Mouse (Mus musculus) liver, embryonic 11.5 days (tissue): Measurements from ENCODE around the gene Tnrc6b. TPM values are rescaled to one million over a fixed set of nuclear protein-coding genes. Genes with fewer than 3 reads are reported as not detected.

Experiments
- ATAC-seq: fragments of 200-750 bp; cut with Nextera tagmentation; replicated peaks from 2 replicates; pipeline ENCODE4 v1.8.0; 2017; ENCODE audit warnings: moderate number of reproducible peaks, mild to moderate bottlenecking, moderate TSS enrichment, moderate library complexity; ENCODE audit not compliant: low FRiP score
- DNase-seq: peaks from one replicate; pipeline ENCODE4 v3.0.0-alpha.2; 2017; ENCODE audit warnings: low spot score
- H3K27ac ChIP-seq: fragments of 300-500 bp; sonication (generic); 2 replicates; pipeline ENCODE4 v1.5.1; 2014; ENCODE audit warnings: mild to moderate bottlenecking, low read depth, low read length, control low read depth
- H3K27me3 ChIP-seq: fragments of 300-500 bp; sonication (generic); replicated peaks from 2 replicates; pipeline ENCODE4 v1.6.1; 2014; ENCODE audit warnings: low read length, mixed read lengths; ENCODE audit not compliant: control insufficient read depth, insufficient read depth
- H3K36me3 ChIP-seq: fragments of 300-500 bp; sonication (generic); 2 replicates; pipeline ENCODE4 v1.6.1; 2014; ENCODE audit warnings: mild to moderate bottlenecking, low read length, moderate library complexity, mixed read lengths; ENCODE audit not compliant: control insufficient read depth, insufficient read depth
- H3K4me1 ChIP-seq: fragments of 300-500 bp; sonication (generic); replicated peaks from 2 replicates; pipeline ENCODE4 v1.6.1; 2014; ENCODE audit warnings: low read length, mixed read lengths; ENCODE audit not compliant: control insufficient read depth, insufficient read depth
- H3K4me2 ChIP-seq: fragments of 300-500 bp; sonication (generic); 2 replicates; pipeline ENCODE4 v1.6.1; 2014; ENCODE audit warnings: mild to moderate bottlenecking, control low read depth, moderate library complexity
- H3K4me3 ChIP-seq: fragments of 300-500 bp; sonication (generic); 2 replicates; pipeline ENCODE4 v1.5.1; 2014; ENCODE audit warnings: low read depth, low read length, control low read depth
- H3K9ac ChIP-seq: fragments of 300-500 bp; sonication (generic); 2 replicates; pipeline ENCODE4 v1.6.1; 2014; ENCODE audit warnings: low read depth, low read length, control low read depth
- H3K9me3 ChIP-seq: fragments of 300-500 bp; sonication (generic); 2 replicates; pipeline ENCODE4 v1.6.1; 2016; ENCODE audit warnings: low read length, inconsistent platforms, mixed read lengths; ENCODE audit not compliant: control insufficient read depth
- WGBS: fragments of 180-500 bp; shearing (Covaris S2); extraction: QIAGEN DNeasy Blood & Tissue Kit; methylation state at CpG from one replicate; pipeline ENCODE4 v1.1.7; 2014; 5-methylcytosine and 5-hydroxymethylcytosine counted together
- polyA plus RNA-seq: library from polyadenylated mRNA; unstranded; fragments of >200 nt; fragmentation: Nextera tagmentation; extraction: Ambion mirVana; gene quantifications from 2 replicates; pipeline ENCODE4 v1.2.1, GENCODE M21; 2014

The Tnrc6b gene
- polyA plus RNA-seq, 1 experiment from 2014 or later, result 18.5 TPM

GRCm38 (mm10) chr15:80759451-80759850 is 48.3 kb downstream of the Tnrc6b start:
- Histone ChIP-seq H3K27me3 (no peaks in the 10 kb centered on the region), H3K27ac (no peak overlapping the region), H3K4me3 (no peak overlapping the region), H3K36me3 (no peaks in the 10 kb centered on the region), H3K4me1 (peaks cover 9% of the 10 kb centered on the region; the same call in 1 of the 2 replicates), H3K9me3 (no peaks in the 10 kb centered on the region), H3K9ac (no peak overlapping the region), H3K4me2 (no peak overlapping the region)
- DNase-seq (no peak), ATAC-seq (no peak)
- WGBS, result 86% methylated on average over 9 of the region's 9 CpGs

DNA sequence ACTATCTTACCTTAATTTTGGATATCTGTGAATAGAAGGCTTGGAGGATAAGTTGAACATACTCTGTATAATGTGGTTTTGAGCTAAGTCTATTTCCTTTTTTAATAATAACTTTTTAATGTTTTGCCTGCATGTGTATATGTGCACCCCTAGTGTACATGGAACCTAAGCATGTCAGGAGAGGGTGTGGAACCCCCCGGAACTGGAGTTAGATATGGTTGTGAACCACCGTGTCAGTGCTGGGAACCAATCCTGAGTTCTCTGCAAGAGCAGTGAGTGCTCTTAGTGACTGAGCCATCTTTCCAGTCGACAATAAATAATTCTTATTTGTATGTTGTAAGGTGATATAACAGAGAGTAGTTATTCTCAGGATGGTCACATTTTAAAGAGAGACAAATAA is 49.4 kb downstream of the Tnrc6b start:
- no peaks in the 10 kb centered on the region for H3K36me3 ChIP-seq
- DNase-seq, result no peak
- no peak overlapping the region for H3K4me3 ChIP-seq
- peak overlapping the region; percentile 82 for H3K27ac ChIP-seq
- H3K27me3 ChIP-seq, result no peaks in the 10 kb centered on the region
- peaks cover 6% of the 10 kb centered on the region; the same call in 1 of the 2 replicates for H3K4me1 ChIP-seq
- peak overlapping the region; percentile 35; the same call in 1 of the 2 replicates for H3K9ac ChIP-seq
- peak overlapping the region; percentile 60 for H3K4me2 ChIP-seq
- ATAC-seq, result peak; percentile 52; the same call in 1 of the 2 replicates
- WGBS, result 61% methylated on average over 3 of the region's 3 CpGs
- H3K9me3 ChIP-seq, result no peaks in the 10 kb centered on the region

DNA sequence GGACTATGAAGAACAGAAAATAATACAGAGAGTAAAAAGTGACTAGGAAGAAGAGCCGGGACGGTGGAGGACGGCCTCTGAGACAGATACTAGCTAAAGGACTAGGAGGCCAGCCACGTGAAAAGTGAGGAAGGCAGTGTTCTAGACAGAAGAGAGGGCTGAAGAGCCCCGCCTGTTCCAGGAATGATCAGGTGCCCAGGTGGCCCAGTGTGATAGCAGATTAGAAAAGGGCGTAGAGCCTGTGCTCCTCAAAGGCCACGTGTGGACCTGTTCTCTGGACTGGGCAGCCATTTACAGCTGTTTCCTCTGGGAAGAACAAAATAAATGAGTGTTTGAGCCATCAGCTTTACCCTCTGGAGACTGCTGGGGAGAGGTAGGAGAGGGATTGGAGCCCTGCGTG is 49.8 kb downstream of the Tnrc6b start:
- H3K36me3 ChIP-seq, result no peaks in the 10 kb centered on the region
- peak; percentile 64 for DNase-seq
- peak overlapping the region; percentile 60 for H3K9ac ChIP-seq
- no peaks in the 10 kb centered on the region for H3K27me3 ChIP-seq
- 43% methylated on average over 8 of the region's 8 CpGs for WGBS
- peaks cover 6% of the 10 kb centered on the region; the same call in 1 of the 2 replicates for H3K4me1 ChIP-seq
- peak overlapping the region; percentile 60 for H3K4me2 ChIP-seq
- H3K4me3 ChIP-seq, result peak overlapping the region; percentile 16; the same call in 1 of the 2 replicates
- H3K27ac ChIP-seq, result peak overlapping the region; percentile 82
- ATAC-seq, result peak; percentile 100
- H3K9me3 ChIP-seq, result no peaks in the 10 kb centered on the region

DNA sequence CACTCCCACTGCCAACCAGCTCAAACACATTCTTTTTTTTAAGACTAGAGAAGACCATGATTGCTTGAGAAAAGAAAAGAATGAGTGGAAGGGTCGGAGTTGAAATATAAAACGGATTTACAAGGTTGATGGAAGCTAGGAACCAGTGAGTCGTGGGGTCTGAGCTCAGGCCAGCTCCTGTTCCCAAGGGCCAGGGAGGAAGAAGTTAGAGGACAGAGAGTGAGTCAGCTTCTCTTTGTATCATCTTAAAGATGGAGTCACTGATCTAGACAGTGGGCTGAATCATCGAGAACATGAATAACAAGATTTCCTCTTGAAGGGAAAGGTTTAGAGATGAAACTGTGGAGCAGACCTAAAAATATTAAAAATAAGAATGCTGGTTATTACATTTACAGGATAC is 51.5 kb downstream of the Tnrc6b start:
- ATAC-seq, result no peak
- Histone ChIP-seq H3K4me1 (peaks cover 6% of the 10 kb centered on the region; the same call in 1 of the 2 replicates), H3K27ac (no peak overlapping the region), H3K36me3 (no peaks in the 10 kb centered on the region), H3K27me3 (no peaks in the 10 kb centered on the region), H3K4me2 (no peak overlapping the region), H3K9me3 (no peaks in the 10 kb centered on the region), H3K9ac (no peak overlapping the region), H3K4me3 (no peak overlapping the region)
- 77% methylated on average over 4 of the region's 4 CpGs for WGBS
- DNase-seq, result no peak

DNA sequence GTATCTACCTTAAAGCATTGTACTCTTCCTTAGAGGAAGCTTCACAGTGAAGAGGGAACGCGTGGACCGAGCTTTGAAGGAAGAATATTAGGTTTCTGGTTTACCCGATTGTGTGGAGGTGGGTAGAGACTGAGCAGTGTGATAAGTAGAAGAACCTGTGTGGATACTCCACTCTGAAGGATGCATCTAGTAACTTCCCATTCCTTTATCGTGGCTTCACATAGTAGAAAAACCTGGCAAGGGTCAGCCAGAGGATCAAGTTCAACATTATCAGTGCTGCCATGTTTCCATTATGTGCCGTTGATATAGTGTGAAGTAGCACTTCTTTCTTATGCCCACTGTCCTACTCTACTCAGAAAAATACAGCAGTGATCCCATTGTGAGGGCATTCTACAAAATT is 53.6 kb downstream of the Tnrc6b start:
- Histone ChIP-seq H3K9me3 (no peaks in the 10 kb centered on the region), H3K4me1 (peaks cover 6% of the 10 kb centered on the region; the same call in 1 of the 2 replicates), H3K4me3 (no peak overlapping the region), H3K27ac (no peak overlapping the region), H3K9ac (no peak overlapping the region), H3K36me3 (no peaks in the 10 kb centered on the region), H3K27me3 (no peaks in the 10 kb centered on the region), H3K4me2 (no peak overlapping the region)
- DNase-seq, result no peak
- WGBS, result 78% methylated on average over 6 of the region's 6 CpGs
- ATAC-seq, result no peak

DNA sequence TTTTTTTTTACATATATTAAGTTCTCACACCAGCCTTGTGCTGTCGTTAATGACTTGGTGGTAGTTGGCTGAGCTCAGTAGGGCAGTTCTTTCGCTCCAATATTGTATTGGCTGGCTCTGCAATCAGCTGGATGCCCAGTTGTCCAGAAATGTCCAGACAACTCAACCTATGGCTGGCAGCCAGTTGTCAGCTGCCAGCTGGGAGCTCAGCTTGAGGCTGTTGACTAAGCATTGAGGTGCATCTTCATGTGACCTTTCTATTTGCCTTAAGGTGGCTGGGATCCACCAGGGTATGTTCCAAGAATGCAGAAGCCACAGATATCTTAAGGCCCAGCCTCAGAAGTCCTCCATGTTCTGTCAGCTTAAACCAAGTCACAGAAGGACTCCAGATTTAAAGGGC is 54.3 kb downstream of the Tnrc6b start:
- Histone ChIP-seq H3K36me3 (no peaks in the 10 kb centered on the region), H3K4me3 (no peak overlapping the region), H3K27ac (no peak overlapping the region), H3K27me3 (no peaks in the 10 kb centered on the region), H3K9me3 (no peaks in the 10 kb centered on the region), H3K9ac (no peak overlapping the region), H3K4me1 (peaks cover 6% of the 10 kb centered on the region; the same call in 1 of the 2 replicates), H3K4me2 (no peak overlapping the region)
- ATAC-seq (no peak), DNase-seq (no peak)
- 79% methylated on average over 2 of the region's 2 CpGs for WGBS

GRCm38 (mm10) chr15:80768216-80768615 is 57.1 kb downstream of the Tnrc6b start:
- WGBS, result 91% methylated on average over 3 of the region's 3 CpGs
- H3K4me3 ChIP-seq, result no peak overlapping the region
- no peaks in the 10 kb centered on the region; the same call in 1 of the 2 replicates for H3K4me1 ChIP-seq
- no peaks in the 10 kb centered on the region for H3K27me3 ChIP-seq
- ATAC-seq, result no peak
- no peak overlapping the region for H3K27ac ChIP-seq
- no peaks in the 10 kb centered on the region for H3K36me3 ChIP-seq
- H3K9me3 ChIP-seq, result no peaks in the 10 kb centered on the region
- no peak for DNase-seq
- no peak overlapping the region for H3K9ac ChIP-seq
- no peak overlapping the region for H3K4me2 ChIP-seq

DNA sequence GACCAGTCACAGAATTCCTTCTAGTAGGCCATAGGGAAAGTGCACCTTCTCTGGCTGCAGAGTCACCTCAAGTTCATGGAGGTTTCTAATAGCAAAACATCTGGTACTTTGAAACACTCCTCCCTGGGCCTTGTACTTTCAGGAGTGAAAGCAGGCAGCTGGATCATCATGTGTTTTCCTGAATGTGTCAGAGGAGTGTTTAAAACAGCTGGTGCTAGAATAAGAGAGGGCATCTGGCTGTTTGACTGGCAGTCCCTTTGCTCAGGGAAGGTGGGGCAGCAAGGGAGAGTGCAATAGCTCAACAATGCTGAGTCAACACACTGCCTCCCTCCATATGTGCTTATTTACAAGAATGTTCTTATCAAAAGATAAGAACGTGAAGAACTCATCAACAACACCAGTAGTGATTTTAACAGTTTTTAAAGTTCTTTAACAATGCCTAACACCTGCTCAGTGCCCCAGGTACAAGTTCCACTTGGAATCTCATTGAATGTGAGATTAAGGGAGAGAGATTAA is 60.9 kb downstream of the Tnrc6b start:
- 13% methylated on average over 1 of the region's 1 CpGs for WGBS
- Histone ChIP-seq H3K27ac (no peak overlapping the region), H3K27me3 (no peaks in the 10 kb centered on the region), H3K4me2 (no peak overlapping the region), H3K36me3 (no peaks in the 10 kb centered on the region), H3K4me1 (no peaks in the 10 kb centered on the region; the same call in 1 of the 2 replicates), H3K9me3 (no peaks in the 10 kb centered on the region), H3K4me3 (no peak overlapping the region), H3K9ac (no peak overlapping the region)
- DNase-seq, result no peak
- no peak for ATAC-seq

- Histone ChIP-seq H3K9ac (no peak overlapping the region), H3K4me1 (no peaks in the 10 kb centered on the region; the same call in 1 of the 2 replicates), H3K27ac (no peak overlapping the region), H3K4me2 (no peak overlapping the region), H3K36me3 (no peaks in the 10 kb centered on the region), H3K9me3 (no peaks in the 10 kb centered on the region), H3K27me3 (no peaks in the 10 kb centered on the region), H3K4me3 (no peak overlapping the region)
- WGBS, result 93% methylated on average over 1 of the region's 1 CpGs
- DNase-seq, result no peak
- no peak for ATAC-seq
Observed at GRCm38 (mm10) chr15:80774666-80775065, 63.6 kb downstream of the Tnrc6b start.
